Comparison of ENCODE assay signal across 8 mouse cellular contexts in the genomic region with DNA sequence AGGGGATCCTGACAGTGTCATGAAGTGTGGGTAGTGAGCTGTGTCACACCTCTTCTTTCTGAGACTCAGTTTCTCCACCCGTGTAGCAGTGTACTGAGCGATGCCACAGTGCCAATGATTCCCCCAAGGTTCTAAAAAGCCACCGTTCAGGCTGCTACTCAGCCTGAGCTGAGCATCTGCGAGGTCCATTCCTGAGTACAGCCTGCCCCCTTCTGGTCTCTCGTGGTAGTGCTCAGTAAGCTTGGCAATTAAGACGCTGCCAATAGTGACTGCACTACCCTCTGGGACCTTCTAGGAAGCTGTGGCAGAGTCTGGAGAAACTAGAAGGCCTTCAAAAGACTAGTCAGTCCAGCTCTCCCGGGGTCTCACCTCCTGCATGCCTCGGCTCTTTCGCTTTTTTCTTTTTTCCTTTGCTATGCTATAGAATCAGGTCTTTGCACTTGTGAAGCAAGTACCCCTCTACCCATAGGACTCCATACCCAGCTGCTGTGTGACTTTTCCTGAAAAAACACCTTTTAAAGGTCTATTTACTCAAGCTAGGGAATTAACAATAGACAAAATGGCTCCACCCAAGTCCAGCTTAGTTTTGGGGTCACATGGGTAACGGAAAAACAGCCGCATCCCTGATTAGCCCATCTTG. TPM values are rescaled to one million over a fixed set of nuclear protein-coding genes. Genes with fewer than 3 reads are reported as not detected.
DNase-seq lines count a peak whose midpoint lies in the region; ATAC-seq and TF ChIP-seq lines count a peak whose summit lies in the region.

No protein-coding gene starts in this region.

- no peak overlapping the region for H3K27ac ChIP-seq in gastrocnemius, adult 2 months
- no peak overlapping the region for H3K27ac ChIP-seq in intestine, embryonic 14.5 days (ENCODE audit: low read depth)
- H3K27ac ChIP-seq in midbrain, embryonic 10.5 days (replicated peaks) = no peak overlapping the region

- H3K27me3 ChIP-seq in intestine, embryonic 14.5 days (replicated peaks; ENCODE audit: control insufficient read depth, insufficient read depth, low read length) = no peaks in the 10 kb centered on the region
- no peaks in the 10 kb centered on the region; the same call in 1 of the 2 replicates for H3K27me3 ChIP-seq in midbrain, embryonic 10.5 days (ENCODE audit: low read depth, poor library complexity, severe bottlenecking)

- TF ChIP-seq CTCF in gastrocnemius, adult 2 months (IDR thresholded peaks at IDR 0.05) = peak; percentile 96

- H3K4me3 ChIP-seq in gastrocnemius, adult 2 months = no peak overlapping the region
- H3K4me3 ChIP-seq in intestine, embryonic 14.5 days (ENCODE audit: low read depth, low read length) = no peak overlapping the region
- no peak overlapping the region for H3K4me3 ChIP-seq in midbrain, embryonic 10.5 days

- no peaks in the 10 kb centered on the region for H3K9me3 ChIP-seq in intestine, embryonic 14.5 days (ENCODE audit: control insufficient read depth, low read length)
- no peaks in the 10 kb centered on the region for H3K9me3 ChIP-seq in midbrain, embryonic 10.5 days (replicated peaks)

- peak; percentile 65 for ATAC-seq in intestine, embryonic 14.5 days (replicated peaks; ENCODE audit: low FRiP score, low TSS enrichment, low read depth)

- 15% methylated on average over 11 of the region's 11 CpGs for WGBS in intestine, embryonic 14.5 days
- WGBS in midbrain, embryonic 10.5 days = 14% methylated on average over 11 of the region's 11 CpGs

- H3K36me3 ChIP-seq in intestine, embryonic 14.5 days (ENCODE audit: control insufficient read depth, insufficient read depth, low read length) = no peaks in the 10 kb centered on the region
- no peaks in the 10 kb centered on the region for H3K36me3 ChIP-seq in midbrain, embryonic 10.5 days

- H3K9ac ChIP-seq in intestine, embryonic 14.5 days (ENCODE audit: low read length) = no peak overlapping the region

- H3K4me1 ChIP-seq in intestine, embryonic 14.5 days (replicated peaks; ENCODE audit: control insufficient read depth, insufficient read depth, low read length) = no peaks in the 10 kb centered on the region
- 0 out of 2 replicates have a peak, but pooled peaks cover 10% of the 10 kb centered on the region for H3K4me1 ChIP-seq in midbrain, embryonic 10.5 days

- intact Hi-C loops in gastrocnemius, adult 2 months (cut with DNase I) = loop anchor here (1.0 kb wide), 1 partner anchor 182 kb away; a partner anchor contains a TSS
- intact Hi-C loops in left cerebral cortex, postnatal 10 days (cut with DNase I) = loop anchor here (2.0 kb wide), 1 partner anchor 182 kb away; a partner anchor contains a TSS

- DNase-seq in ZHBTc4 (ENCODE audit: low read depth, low spot score) = peak; percentile 95
- peak; percentile 90 to 96 for DNase-seq in cerebellum, postnatal 4 days (ENCODE audit: low spot score in 2 of 2)
- DNase-seq in gastrocnemius, adult 2 months = peak; percentile 89
- DNase-seq in intestine, embryonic 14.5 days (ENCODE audit: low spot score) = peak; percentile 97
- DNase-seq in left cerebral cortex, postnatal 10 days (ENCODE audit: extremely low spot score in 1 of 2, low spot score in 2 of 2) = peak; percentile 86
- DNase-seq in midbrain, embryonic 10.5 days (ENCODE audit: low spot score) = peak; percentile 87
- peak; percentile 94 for DNase-seq in right cerebral cortex, postnatal 4 days
- DNase-seq in yolk sac, embryonic 10.5 days (ENCODE audit: low spot score) = peak; percentile 78

- no peak overlapping the region for H3K4me2 ChIP-seq in intestine, embryonic 14.5 days (ENCODE audit: low read length)

RNA-seq across cellular contexts. Expression of a gene that starts 36.4 kb away (rescaled TPM):
- total RNA-seq in gastrocnemius, adult 2 months (2021) = 100 to 1,000 TPM; 276 to 473 TPM
- 1,391 and 1,474 TPM in 2 replicates for polyA plus RNA-seq in intestine, embryonic 14.5 days (2014; fragmentation: Nextera tagmentation; extraction: Ambion mirVana)
- 100 to 1,000 TPM; 309 to 333 TPM for total RNA-seq in left cerebral cortex, postnatal 10 days (2021)
- polyA plus RNA-seq in midbrain, embryonic 10.5 days (2016; fragmentation: Nextera tagmentation; extraction: Ambion mirVana) = 333 and 416 TPM in 2 replicates

RNA-seq across cellular contexts. Expression of a gene that starts 50.2 kb away (rescaled TPM):
- under 1 TPM; 0.03 TPM for total RNA-seq in gastrocnemius, adult 2 months (2021)
- 0.07 TPM in 2 replicates for polyA plus RNA-seq in intestine, embryonic 14.5 days (2014; fragmentation: Nextera tagmentation; extraction: Ambion mirVana)
- under 1 TPM; 0.32 to 0.63 TPM for total RNA-seq in left cerebral cortex, postnatal 10 days (2021)
- polyA plus RNA-seq in midbrain, embryonic 10.5 days (2016; fragmentation: Nextera tagmentation; extraction: Ambion mirVana) = 0.02 and 0.04 TPM in 2 replicates
